Mouse (Mus musculus) myocyte (in vitro differentiated cells): ENCODE data around the gene Cpne4.

Source experiments
- E2F4 ChIP-seq: IDR thresholded peaks from one replicate; pipeline ENCODE4 v1.6.1; 2011; ENCODE audit warnings: mild to moderate bottlenecking, control low read depth, moderate library complexity; ENCODE audit not compliant: insufficient read depth
- POLR2A ChIP-seq: IDR thresholded peaks from one replicate; pipeline ENCODE4 v1.6.1; 2011; ENCODE audit warnings: low read depth, mild to moderate bottlenecking, control low read depth, moderate library complexity; ENCODE audit not compliant: insufficient read length
- USF1 ChIP-seq: IDR thresholded peaks from one replicate; pipeline ENCODE4 v1.6.1; 2011; ENCODE audit warnings: low read depth, mild to moderate bottlenecking, control low read depth, moderate library complexity

GRCm38 (mm10) chr9:104760031-104760430, 212.9 kb downstream of the Cpne4 start:
- TF ChIP-seq E2F4, result no peak
- no peak for TF ChIP-seq USF1
- TF ChIP-seq POLR2A, result no peak
